Mouse (Mus musculus): ENCODE data around the gene Saa1. TPM values are rescaled to one million over a fixed set of nuclear protein-coding genes. Genes with fewer than 3 reads are reported as not detected.
"Not testable (repeated sequence)": the region's sequence is repeated elsewhere in the genome, so short reads cannot be mapped to it uniquely, and the experiment has no call there.

Saa1 gene
- not detected in 2 replicates for polyA plus RNA-seq (2012; rRNA removed)

GRCm38 (mm10) chr7:46742880-46743279 lies at the start of gene Saa1:
Saa1 (minus strand) TSS chr7:46742980.
- not testable (repeated sequence) for DNase-seq (ENCODE audit: extremely low spot score in 1 of 2, low spot score in 1 of 2)

- no peak for DNase-seq (ENCODE audit: extremely low spot score in 1 of 2, low spot score in 1 of 2)
Measured at GRCm38 (mm10) chr7:46789177-46789849, 46.5 kb upstream of the Saa1 start.

- peak in 1 of 2 experiments; percentile 61 for DNase-seq (ENCODE audit: extremely low spot score in 1 of 2, low spot score in 1 of 2)
Measured at GRCm38 (mm10) chr7:46770706-46771105, 27.9 kb upstream of the Saa1 start.

GRCm38 (mm10) chr7:46768451-46768850 lies 25.7 kb upstream of the Saa1 start:
- no peak for DNase-seq (ENCODE audit: extremely low spot score in 1 of 2, low spot score in 1 of 2)

- no peak for DNase-seq (ENCODE audit: extremely low spot score in 1 of 2, low spot score in 1 of 2)
Measured at GRCm38 (mm10) chr7:46767371-46767770, 24.6 kb upstream of the Saa1 start.

GRCm38 (mm10) chr7:46764672-46765071 lies 21.9 kb upstream of the Saa1 start:
- DNase-seq (ENCODE audit: extremely low spot score in 1 of 2, low spot score in 1 of 2) = no peak

- DNase-seq (ENCODE audit: extremely low spot score in 1 of 2, low spot score in 1 of 2) = no peak
Measured at GRCm38 (mm10) chr7:46762601-46763000, 19.8 kb upstream of the Saa1 start.

- no peak for DNase-seq (ENCODE audit: extremely low spot score in 1 of 2, low spot score in 1 of 2)
Measured at GRCm38 (mm10) chr7:46761049-46761795, 18.4 kb upstream of the Saa1 start.

GRCm38 (mm10) chr7:46751490-46751889 lies 8.7 kb upstream of the Saa1 start, which contains the start of gene Saa2:
Saa2 (plus strand) TSS chr7:46751790.
- no peak for DNase-seq (ENCODE audit: extremely low spot score in 1 of 2, low spot score in 1 of 2)

- no peak for DNase-seq (ENCODE audit: extremely low spot score in 1 of 2, low spot score in 1 of 2)
Measured at GRCm38 (mm10) chr7:46748459-46748858, 5.7 kb upstream of the Saa1 start.

GRCm38 (mm10) chr7:46746381-46746780 lies 3.6 kb upstream of the Saa1 start:
- DNase-seq (ENCODE audit: extremely low spot score in 1 of 2, low spot score in 1 of 2) = no peak

GRCm38 (mm10) chr7:46745816-46746215 lies 3.0 kb upstream of the Saa1 start:
- DNase-seq (ENCODE audit: extremely low spot score in 1 of 2, low spot score in 1 of 2) = no peak

GRCm38 (mm10) chr7:46740041-46740440 lies 2.7 kb downstream of the Saa1 start:
- DNase-seq (ENCODE audit: extremely low spot score in 1 of 2, low spot score in 1 of 2) = not testable (repeated sequence)

GRCm38 (mm10) chr7:46738561-46739460 lies 4.0 kb downstream of the Saa1 start:
- no peak for DNase-seq (ENCODE audit: extremely low spot score in 1 of 2, low spot score in 1 of 2)

- DNase-seq (ENCODE audit: extremely low spot score in 1 of 2, low spot score in 1 of 2) = no peak
Measured at GRCm38 (mm10) chr7:46734983-46735382, 7.8 kb downstream of the Saa1 start.

- DNase-seq (ENCODE audit: extremely low spot score in 1 of 2, low spot score in 1 of 2) = no peak
Measured at GRCm38 (mm10) chr7:46732458-46732857, 10.3 kb downstream of the Saa1 start, which contains the start of gene Saa4. Saa4 (minus strand) TSS chr7:46732603.

- DNase-seq (ENCODE audit: extremely low spot score in 1 of 2, low spot score in 1 of 2) = no peak
Measured at GRCm38 (mm10) chr7:46727584-46727983, 15.2 kb downstream of the Saa1 start.

- peak in 1 of 2 experiments; percentile 55 for DNase-seq (ENCODE audit: extremely low spot score in 1 of 2, low spot score in 1 of 2)
Measured at GRCm38 (mm10) chr7:46724396-46724795, 18.4 kb downstream of the Saa1 start.

GRCm38 (mm10) chr7:46723849-46724248 lies 18.9 kb downstream of the Saa1 start:
- no peak for DNase-seq (ENCODE audit: extremely low spot score in 1 of 2, low spot score in 1 of 2)

- DNase-seq (ENCODE audit: extremely low spot score in 1 of 2, low spot score in 1 of 2) = no peak
Measured at GRCm38 (mm10) chr7:46723354-46723753, 19.4 kb downstream of the Saa1 start.

GRCm38 (mm10) chr7:46720460-46720859 lies 22.3 kb downstream of the Saa1 start:
- DNase-seq (ENCODE audit: extremely low spot score in 1 of 2, low spot score in 1 of 2) = no peak

Data from frontal cortex, adult 2 months (tissue).